Mouse (Mus musculus) erythroblast, embryonic 14.5 days (primary cell): ENCODE measurements around the gene Ciz1. TPM values are rescaled to one million over a fixed set of nuclear protein-coding genes. Genes with fewer than 3 reads are reported as not detected.

Source experiments
- H3K27me3 ChIP-seq: 2 replicates; pipeline ENCODE4 v1.6.1; 2012; ENCODE audit warnings: inconsistent platforms; ENCODE audit not compliant: control insufficient read depth
- H3K36me3 ChIP-seq: 2 replicates; pipeline ENCODE4 v1.6.1; 2012; ENCODE audit warnings: mild to moderate bottlenecking, inconsistent platforms; ENCODE audit not compliant: control insufficient read depth
- H3K4me1 ChIP-seq: 2 replicates; pipeline ENCODE4 v1.6.1; 2012; ENCODE audit warnings: inconsistent platforms; ENCODE audit not compliant: control insufficient read depth
- H3K4me3 ChIP-seq: replicated peaks from 2 replicates; pipeline ENCODE3; 2012; ENCODE audit warnings: moderate library complexity, mild to moderate bottlenecking, inconsistent platforms
- H3K9me3 ChIP-seq: 2 replicates; pipeline ENCODE4 v1.6.1; 2012; ENCODE audit warnings: low read length, inconsistent platforms, mixed read lengths; ENCODE audit not compliant: control insufficient read depth
- GATA1 ChIP-seq: IDR thresholded peaks from 2 replicates; pipeline ENCODE4 v1.6.1; 2012; ENCODE audit warnings: low read length, inconsistent platforms, mixed read lengths
- TAL1 ChIP-seq: IDR thresholded peaks from 3 replicates; pipeline ENCODE4 v1.6.1; 2012; ENCODE audit warnings: low read length, inconsistent platforms, mixed read lengths
- polyA plus RNA-seq: library from polyadenylated mRNA; stranded (reverse); fragments of >175 nt; gene quantifications from 2 replicates; pipeline ENCODE4 v1.2.3, GENCODE M21; 2012

Gene Ciz1
- polyA plus RNA-seq, 1 experiment, result 20.0 TPM

DNA sequence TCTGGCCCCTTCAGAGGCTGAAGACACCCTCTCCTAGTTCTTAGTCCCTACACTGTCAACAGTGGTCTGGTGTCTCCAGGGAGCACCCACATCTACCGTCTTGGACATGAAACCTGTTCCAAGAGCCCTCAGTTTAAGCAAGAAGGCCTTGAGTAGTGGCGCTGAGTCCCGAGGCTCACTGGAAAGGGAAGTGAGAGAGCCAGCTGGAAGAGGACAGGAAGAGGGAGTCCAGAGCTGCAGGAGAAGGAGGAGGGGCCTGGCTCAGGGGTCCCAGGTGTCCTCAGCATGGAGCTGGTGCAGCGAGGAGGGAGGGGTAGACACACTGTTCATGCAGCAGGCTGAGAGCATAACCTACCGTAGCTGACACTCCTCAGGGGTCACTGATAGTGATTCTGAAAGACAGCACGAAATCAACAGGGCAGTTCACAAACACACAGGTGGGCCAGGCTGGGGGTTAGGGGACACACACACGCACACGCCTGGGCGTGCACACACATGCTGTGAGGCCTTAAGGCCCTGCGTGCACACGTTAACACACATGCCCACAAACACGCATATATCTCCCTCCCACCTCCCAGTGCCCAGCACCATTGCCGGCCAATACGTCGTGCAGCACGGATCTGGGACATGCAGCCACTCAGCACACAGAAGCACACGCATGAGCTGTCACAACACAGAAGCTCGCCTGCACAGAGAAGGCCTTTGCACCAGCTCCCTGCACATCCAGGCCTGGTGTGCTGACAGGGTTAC lies 41.9 kb upstream of the Ciz1 start:
- Histone ChIP-seq H3K4me1 (peaks cover 14% of the 10 kb centered on the region), H3K9me3 (no peaks in the 10 kb centered on the region), H3K27me3 (peaks cover 41% of the 10 kb centered on the region), H3K36me3 (peaks cover 38% of the 10 kb centered on the region), H3K4me3 (no peak overlapping the region)
- no peak for TF ChIP-seq GATA1
- no peak for TF ChIP-seq TAL1

DNA sequence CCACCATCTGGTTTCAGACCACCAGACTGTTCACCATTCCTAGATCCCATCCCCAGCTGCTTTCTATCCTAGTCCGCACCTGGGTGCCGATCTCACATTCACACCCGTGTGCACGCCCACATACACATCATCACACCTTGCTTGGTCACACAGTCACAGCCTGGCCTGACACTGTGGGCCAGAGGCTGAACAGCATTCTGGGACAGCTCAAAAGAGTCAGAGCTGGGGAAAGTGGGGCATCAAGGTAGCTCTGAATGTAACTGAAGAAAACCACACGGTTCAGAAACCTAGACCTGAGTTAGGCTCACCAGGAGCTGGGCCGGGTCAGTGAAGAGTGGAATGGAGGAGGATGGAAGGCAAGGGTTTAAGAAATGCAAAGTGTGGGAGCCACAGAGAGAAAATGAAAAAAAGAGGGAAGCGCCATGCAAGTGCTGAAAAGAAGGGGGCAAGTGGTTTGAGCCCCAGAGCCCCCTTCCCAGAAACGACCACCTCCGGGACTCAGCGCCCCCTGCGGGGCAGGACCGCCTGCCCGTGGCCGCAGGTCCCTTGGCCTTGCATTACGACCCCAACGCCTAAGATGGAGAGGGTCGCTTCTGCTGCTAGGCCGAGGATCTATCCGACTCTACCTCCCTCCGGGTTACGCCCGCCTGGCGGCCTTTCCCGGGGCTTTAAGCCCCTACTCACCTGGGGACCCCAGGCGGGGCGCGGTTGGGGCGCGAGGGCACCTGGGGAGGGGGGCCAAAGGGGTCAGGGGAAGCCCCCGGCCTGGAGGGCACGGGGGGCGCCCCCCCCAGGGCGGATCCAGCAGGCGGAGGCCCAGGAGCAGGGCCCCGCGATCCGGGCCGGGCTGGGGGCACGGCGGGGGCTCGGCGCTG lies 40.4 kb upstream of the Ciz1 start:
- H3K27me3 ChIP-seq, result peaks cover 53% of the 10 kb centered on the region
- peaks cover 24% of the 10 kb centered on the region for H3K36me3 ChIP-seq
- H3K4me1 ChIP-seq, result peaks cover 14% of the 10 kb centered on the region
- peak overlapping the region; percentile 40 for H3K4me3 ChIP-seq
- no peak for TF ChIP-seq GATA1
- TF ChIP-seq TAL1, result no peak
- no peaks in the 10 kb centered on the region for H3K9me3 ChIP-seq

DNA sequence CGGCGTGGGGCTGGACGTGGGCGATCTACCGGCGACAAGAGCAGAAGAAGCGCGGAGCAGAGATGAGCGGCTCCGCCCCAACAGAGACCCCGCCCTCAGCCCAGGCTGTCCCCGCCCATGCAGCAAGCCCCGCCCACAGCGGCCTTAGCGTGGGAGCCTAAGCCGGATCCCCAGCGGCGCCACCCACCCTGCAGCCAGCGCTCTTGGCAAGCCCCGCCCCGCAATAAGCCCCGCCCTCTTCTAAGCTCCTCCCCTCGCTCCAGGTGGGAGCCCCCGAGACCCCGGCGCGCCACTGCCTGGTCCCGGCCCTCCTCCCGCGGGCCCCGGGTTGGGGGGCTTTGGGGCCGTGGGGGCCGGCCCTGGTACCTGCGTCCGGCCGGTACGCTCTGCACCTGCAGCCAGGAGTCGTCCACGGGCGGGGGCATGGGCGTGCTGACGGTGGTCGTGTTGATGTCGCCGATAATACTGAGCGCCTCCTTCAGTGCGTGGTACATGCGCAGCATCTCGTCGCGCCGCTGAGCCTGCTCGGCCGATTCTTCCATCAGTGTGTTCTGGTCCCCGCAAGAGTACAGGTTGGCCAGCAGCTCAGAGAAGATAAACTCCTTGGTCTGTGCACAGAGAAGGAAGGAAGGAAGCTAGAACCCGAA lies 39.7 kb upstream of the Ciz1 start:
- Histone ChIP-seq H3K9me3 (no peaks in the 10 kb centered on the region), H3K4me3 (peak overlapping the region; percentile 40), H3K27me3 (peaks cover 61% of the 10 kb centered on the region), H3K36me3 (peaks cover 17% of the 10 kb centered on the region), H3K4me1 (peaks cover 14% of the 10 kb centered on the region)
- TF ChIP-seq GATA1 (no peak), TAL1 (no peak)

DNA sequence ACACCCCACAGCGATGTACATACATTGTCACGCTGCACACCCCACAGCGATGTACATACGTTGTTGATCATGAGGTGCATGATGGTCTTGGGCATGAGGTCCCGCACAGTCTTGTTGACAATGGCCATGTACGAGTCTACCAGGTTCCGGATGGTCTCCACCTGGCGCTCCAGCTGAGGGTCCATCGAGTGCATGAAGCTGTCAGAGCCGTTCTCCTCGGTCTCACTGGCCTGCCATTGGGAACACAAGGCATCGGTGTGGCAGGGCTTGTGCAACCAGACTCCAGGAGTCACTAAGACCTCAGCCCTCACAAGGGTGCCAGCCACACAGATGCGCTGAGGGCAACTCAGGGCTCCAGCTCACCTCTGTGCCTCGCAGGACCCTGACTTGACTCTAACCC lies 37.3 kb upstream of the Ciz1 start:
- no peaks in the 10 kb centered on the region for H3K9me3 ChIP-seq
- H3K4me1 ChIP-seq, result peaks cover 14% of the 10 kb centered on the region
- TF ChIP-seq TAL1, result no peak
- no peak for TF ChIP-seq GATA1
- H3K27me3 ChIP-seq, result peaks cover 83% of the 10 kb centered on the region
- no peak overlapping the region for H3K4me3 ChIP-seq
- no peaks in the 10 kb centered on the region for H3K36me3 ChIP-seq

DNA sequence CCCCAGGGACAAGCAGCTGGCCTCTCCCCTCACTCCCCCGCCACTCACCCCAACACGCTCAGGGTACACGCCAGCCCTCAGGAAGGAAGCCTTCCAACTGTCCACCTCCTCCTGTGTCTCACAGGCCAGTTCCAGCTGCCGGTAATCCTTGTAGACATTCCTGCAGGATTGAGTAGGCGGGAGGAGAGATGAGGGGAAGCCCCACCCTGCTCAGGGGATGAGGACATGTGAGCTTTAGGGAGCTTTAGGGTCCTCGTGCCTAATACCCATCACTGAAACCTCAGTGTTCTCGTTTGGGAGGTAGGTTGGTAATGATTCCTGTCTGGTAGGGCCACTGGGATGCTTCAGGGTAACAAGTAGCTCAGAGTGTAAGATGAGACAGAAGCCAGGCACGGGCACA lies 36.4 kb upstream of the Ciz1 start:
- Histone ChIP-seq H3K4me3 (no peak overlapping the region), H3K36me3 (no peaks in the 10 kb centered on the region), H3K4me1 (peaks cover 14% of the 10 kb centered on the region), H3K9me3 (no peaks in the 10 kb centered on the region), H3K27me3 (peaks cover 85% of the 10 kb centered on the region)
- TF ChIP-seq GATA1 (no peak), TAL1 (no peak)

DNA sequence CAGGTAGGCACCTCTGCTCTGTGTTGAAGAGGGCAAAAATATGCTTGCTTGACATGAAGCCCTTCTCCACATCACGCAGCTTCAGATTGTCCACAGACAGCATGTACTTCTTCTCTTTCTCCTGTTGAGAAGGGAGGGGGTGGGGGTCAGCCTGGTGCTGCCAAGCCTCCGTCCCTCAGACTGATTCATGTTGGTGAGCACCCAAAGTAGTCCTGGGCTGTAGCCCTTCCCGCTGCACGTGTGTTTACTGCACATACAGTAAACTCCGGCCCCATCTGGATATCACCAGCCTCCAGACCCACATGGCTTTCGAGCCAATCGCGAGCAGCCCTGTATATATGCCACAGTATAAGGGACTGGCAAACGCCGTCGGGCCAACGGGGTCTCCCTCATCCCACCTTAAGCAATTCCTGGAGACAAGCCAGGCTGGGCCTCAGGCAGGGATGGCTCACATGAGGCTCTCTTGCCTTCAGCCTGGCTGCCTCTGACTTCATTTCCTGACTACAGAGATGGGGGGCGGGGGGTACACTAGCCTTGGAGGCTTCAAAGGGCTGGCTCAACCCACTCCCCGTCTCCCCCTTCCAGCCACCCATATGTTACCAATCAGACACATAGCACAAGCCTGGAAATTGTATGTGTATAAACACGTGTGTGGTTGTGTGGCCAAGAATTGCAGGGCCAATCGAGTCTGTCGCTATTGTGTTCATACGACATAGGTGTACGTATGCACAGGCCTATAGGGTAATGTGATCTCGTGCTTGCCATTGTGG lies 35.1 kb upstream of the Ciz1 start:
- H3K27me3 ChIP-seq, result peaks cover 78% of the 10 kb centered on the region
- TF ChIP-seq GATA1, result no peak
- no peak for TF ChIP-seq TAL1
- no peak overlapping the region for H3K4me3 ChIP-seq
- no peaks in the 10 kb centered on the region for H3K9me3 ChIP-seq
- no peaks in the 10 kb centered on the region for H3K36me3 ChIP-seq
- H3K4me1 ChIP-seq, result peaks cover 6% of the 10 kb centered on the region

DNA sequence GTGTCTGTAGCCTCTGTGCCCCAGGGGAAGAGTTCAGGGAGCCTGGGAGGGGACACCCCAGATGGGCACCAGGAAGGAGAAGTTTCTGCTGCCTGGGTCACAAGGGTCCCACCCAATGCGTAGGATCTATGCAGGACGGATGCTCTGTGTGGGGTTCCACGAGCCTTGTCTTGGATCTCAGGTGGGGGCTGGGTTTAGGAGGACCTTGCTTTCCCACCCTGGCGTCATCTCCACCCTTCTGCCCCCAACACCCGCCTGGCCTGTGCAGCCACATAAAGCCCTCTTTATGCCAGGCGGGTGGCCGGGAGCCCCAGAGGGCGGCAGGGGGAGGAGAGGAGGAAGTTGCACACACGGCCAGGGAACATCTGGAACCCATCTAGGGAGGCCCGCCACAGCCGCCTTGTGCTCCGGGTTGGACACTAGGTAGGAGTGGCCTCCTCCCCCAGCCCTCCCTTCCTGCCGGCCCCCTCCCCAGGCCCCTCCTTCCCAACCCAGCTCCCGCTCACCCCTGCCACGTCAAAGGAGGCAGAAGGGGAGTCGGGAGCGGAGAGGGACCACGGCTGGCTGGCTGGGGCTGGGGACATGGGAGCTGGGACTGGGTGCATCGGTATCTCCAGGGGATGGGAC lies 34.2 kb upstream of the Ciz1 start:
- H3K9me3 ChIP-seq, result no peaks in the 10 kb centered on the region
- TF ChIP-seq GATA1 (no peak), TAL1 (no peak)
- no peaks in the 10 kb centered on the region for H3K4me1 ChIP-seq
- H3K27me3 ChIP-seq, result peaks cover 70% of the 10 kb centered on the region
- peak overlapping the region; percentile 12 for H3K4me3 ChIP-seq
- no peaks in the 10 kb centered on the region for H3K36me3 ChIP-seq
